Mouse (Mus musculus) cortical plate, adult 2 months (tissue): ENCODE results near the gene Sh3glb2.

ENCODE experiments used
- CTCF ChIP-seq: fragments of 200-500 bp; IDR thresholded peaks from 2 replicates; pipeline ENCODE4 v1.5.1; 2011; ENCODE audit warnings: mild to moderate bottlenecking, control low read depth, low read length; ENCODE audit not compliant: insufficient read depth; ENCODE audit errors: extremely low read depth
- POLR2A ChIP-seq: fragments of 200-500 bp; IDR thresholded peaks from 2 replicates; pipeline ENCODE4 v1.6.1; 2011; ENCODE audit warnings: mild to moderate bottlenecking, low read length, control low read depth; ENCODE audit not compliant: insufficient read depth; ENCODE audit errors: extremely low read depth

DNA sequence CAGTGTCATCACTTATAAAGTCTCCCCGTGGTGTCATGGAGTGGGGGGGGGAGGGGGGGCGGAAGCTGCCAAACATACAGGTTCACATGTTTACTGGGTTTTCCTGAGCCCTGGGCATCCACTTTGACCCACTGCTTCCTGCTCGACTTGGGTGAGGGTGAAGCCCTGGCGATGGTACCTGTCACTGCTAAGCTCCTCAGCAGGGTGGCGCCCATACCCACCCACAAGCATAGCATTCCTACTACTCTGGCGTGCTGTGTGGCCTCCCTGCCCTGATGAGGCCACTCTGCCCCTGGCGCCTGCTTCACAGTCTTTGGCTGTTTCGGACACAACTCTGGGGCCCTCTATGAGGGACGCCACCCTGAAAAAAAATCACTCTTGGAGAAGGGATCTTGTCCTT is 2.2 kb downstream of the Sh3glb2 start:
- TF ChIP-seq CTCF = no peak
- TF ChIP-seq POLR2A = no peak
